Mouse (Mus musculus) kidney, postnatal 0 days (tissue): Measurements from ENCODE around the gene Pnma1. TPM values are rescaled to one million over a fixed set of nuclear protein-coding genes. Genes with fewer than 3 reads are reported as not detected.
A peak's percentile ranks its signal among the peaks of the same experiment; 100 is the strongest.

ENCODE experiments used
- ATAC-seq: fragments of 200-750 bp; cut with Nextera tagmentation; replicated peaks from 2 replicates; pipeline ENCODE4 v1.8.0; 2017; ENCODE audit warnings: low read depth, moderate number of reproducible peaks, moderate TSS enrichment, moderate library complexity; ENCODE audit not compliant: low FRiP score
- DNase-seq: peaks from one replicate; pipeline ENCODE4 v3.0.0-alpha.2; 2016; ENCODE audit warnings: low spot score
- H3K27ac ChIP-seq: fragments of 300-500 bp; sonication (generic); 2 replicates; pipeline ENCODE4 v1.5.1; 2014; ENCODE audit warnings: mild to moderate bottlenecking
- H3K27me3 ChIP-seq: fragments of 300-500 bp; sonication (generic); 2 replicates; pipeline ENCODE4 v1.6.1; 2014; ENCODE audit warnings: low read length, mixed read lengths; ENCODE audit not compliant: insufficient read depth
- H3K36me3 ChIP-seq: fragments of 300-500 bp; sonication (generic); 2 replicates; pipeline ENCODE4 v1.6.1; 2014; ENCODE audit warnings: low read length, mixed read lengths; ENCODE audit not compliant: insufficient read depth
- H3K4me1 ChIP-seq: fragments of 300-500 bp; sonication (generic); replicated peaks from 2 replicates; pipeline ENCODE4 v1.6.1; 2014; ENCODE audit warnings: antibody characterized with exemption, low read length, mixed read lengths; ENCODE audit not compliant: insufficient read depth
- H3K4me2 ChIP-seq: fragments of 300-500 bp; sonication (generic); 2 replicates; pipeline ENCODE4 v1.6.1; 2014; ENCODE audit warnings: mild to moderate bottlenecking, low read length, moderate library complexity, mixed read lengths
- H3K4me3 ChIP-seq: fragments of 300-500 bp; sonication (generic); replicated peaks from 2 replicates; pipeline ENCODE4 v1.5.1; 2014; ENCODE audit warnings: low read depth, low read length
- H3K9ac ChIP-seq: fragments of 300-500 bp; sonication (generic); 2 replicates; pipeline ENCODE4 v1.6.1; 2014; ENCODE audit warnings: low read depth, low read length
- H3K9me3 ChIP-seq: fragments of 300-500 bp; sonication (generic); replicated peaks from 2 replicates; pipeline ENCODE4 v1.6.1; 2016; ENCODE audit warnings: low read length, inconsistent platforms, mixed read lengths
- CTCF ChIP-seq: IDR thresholded peaks from 2 replicates; pipeline ENCODE4 v1.5.1; 2016; ENCODE audit warnings: antibody characterized with exemption, low read depth, mild to moderate bottlenecking, moderate library complexity
- WGBS: fragments of 180-500 bp; shearing (Covaris S2); extraction: QIAGEN DNeasy Blood & Tissue Kit; methylation state at CpG from one replicate; pipeline ENCODE4 v1.1.7; 2014; 5-methylcytosine and 5-hydroxymethylcytosine counted together
- polyA plus RNA-seq: library from polyadenylated mRNA; unstranded; fragments of >200 nt; fragmentation: Nextera tagmentation; extraction: Ambion mirVana; gene quantifications from 2 replicates; pipeline ENCODE4 v1.2.1, GENCODE M21; 2015

The Pnma1 gene
- polyA plus RNA-seq, 1 experiment from 2014 or later = 0.33 TPM

- H3K4me2 ChIP-seq = no peak overlapping the region
- DNase-seq (no peak), ATAC-seq (no peak)
- no peak for TF ChIP-seq CTCF
- no peak overlapping the region for H3K27ac ChIP-seq
- no peak overlapping the region for H3K9ac ChIP-seq
- H3K36me3 ChIP-seq = peaks cover 15% of the 10 kb centered on the region; the same call in 1 of the 2 replicates
- no peak overlapping the region for H3K4me3 ChIP-seq
- no peaks in the 10 kb centered on the region for H3K9me3 ChIP-seq
- H3K4me1 ChIP-seq = no peaks in the 10 kb centered on the region
- WGBS = 68% methylated on average over 4 of the region's 4 CpGs
- no peaks in the 10 kb centered on the region for H3K27me3 ChIP-seq
Observed at GRCm38 (mm10) chr12:84140135-84140534, 8.2 kb downstream of the Pnma1 start.

GRCm38 (mm10) chr12:84137131-84137530 is 11.2 kb downstream of the Pnma1 start:
- TF ChIP-seq CTCF = no peak
- WGBS = 94% methylated on average over 7 of the region's 7 CpGs
- no peak overlapping the region for H3K4me3 ChIP-seq
- H3K4me2 ChIP-seq = no peak overlapping the region
- no peaks in the 10 kb centered on the region for H3K9me3 ChIP-seq
- H3K36me3 ChIP-seq = peaks cover 16% of the 10 kb centered on the region; the same call in 1 of the 2 replicates
- H3K27me3 ChIP-seq = no peaks in the 10 kb centered on the region
- H3K27ac ChIP-seq = no peak overlapping the region
- DNase-seq = no peak
- no peaks in the 10 kb centered on the region for H3K4me1 ChIP-seq
- ATAC-seq = no peak
- no peak overlapping the region for H3K9ac ChIP-seq

GRCm38 (mm10) chr12:84132265-84132664 is 16.0 kb downstream of the Pnma1 start:
- 0 out of 2 replicates have a peak, but pooled peaks cover 16% of the 10 kb centered on the region for H3K36me3 ChIP-seq
- 69% methylated on average over 3 of the region's 3 CpGs for WGBS
- no peak overlapping the region for H3K4me3 ChIP-seq
- H3K9ac ChIP-seq = no peak overlapping the region
- no peak overlapping the region for H3K27ac ChIP-seq
- H3K9me3 ChIP-seq = no peaks in the 10 kb centered on the region
- TF ChIP-seq CTCF = peak; percentile 67
- H3K4me2 ChIP-seq = no peak overlapping the region
- no peaks in the 10 kb centered on the region for H3K27me3 ChIP-seq
- ATAC-seq (no peak), DNase-seq (peak; percentile 24)
- no peaks in the 10 kb centered on the region for H3K4me1 ChIP-seq

GRCm38 (mm10) chr12:84129931-84130330 is 18.4 kb downstream of the Pnma1 start:
- Histone ChIP-seq H3K4me2 (no peak overlapping the region), H3K9me3 (no peaks in the 10 kb centered on the region), H3K4me1 (no peaks in the 10 kb centered on the region), H3K4me3 (no peak overlapping the region), H3K27ac (no peak overlapping the region), H3K9ac (no peak overlapping the region), H3K27me3 (no peaks in the 10 kb centered on the region), H3K36me3 (0 out of 2 replicates have a peak, but pooled peaks cover 7% of the 10 kb centered on the region)
- no peak for TF ChIP-seq CTCF
- 92% methylated on average over 7 of the region's 8 CpGs for WGBS
- ATAC-seq (no peak), DNase-seq (no peak)

- DNase-seq = no peak
- 0 out of 2 replicates have a peak, but pooled peaks cover 7% of the 10 kb centered on the region for H3K36me3 ChIP-seq
- no peaks in the 10 kb centered on the region for H3K4me1 ChIP-seq
- H3K27me3 ChIP-seq = no peaks in the 10 kb centered on the region
- no peak overlapping the region for H3K4me3 ChIP-seq
- H3K9me3 ChIP-seq = no peaks in the 10 kb centered on the region
- no peak overlapping the region for H3K27ac ChIP-seq
- no peak for TF ChIP-seq CTCF
- ATAC-seq = no peak
- H3K4me2 ChIP-seq = no peak overlapping the region
- H3K9ac ChIP-seq = no peak overlapping the region
- WGBS = 88% methylated on average over 6 of the region's 6 CpGs
Observed at GRCm38 (mm10) chr12:84128576-84128975, 19.7 kb downstream of the Pnma1 start.

- Histone ChIP-seq H3K9me3 (no peaks in the 10 kb centered on the region), H3K36me3 (0 out of 2 replicates have a peak, but pooled peaks cover 4% of the 10 kb centered on the region), H3K27me3 (no peaks in the 10 kb centered on the region), H3K4me3 (no peak overlapping the region), H3K27ac (no peak overlapping the region), H3K4me1 (no peaks in the 10 kb centered on the region), H3K4me2 (no peak overlapping the region), H3K9ac (no peak overlapping the region)
- no peak for ATAC-seq
- DNase-seq = no peak
- WGBS = 83% methylated on average over 2 of the region's 2 CpGs
- TF ChIP-seq CTCF = no peak
Observed at GRCm38 (mm10) chr12:84126899-84127298, 21.4 kb downstream of the Pnma1 start.

GRCm38 (mm10) chr12:84125892-84126291 is 22.4 kb downstream of the Pnma1 start:
- H3K36me3 ChIP-seq = no peaks in the 10 kb centered on the region
- H3K4me3 ChIP-seq = no peak overlapping the region
- ATAC-seq (no peak), DNase-seq (no peak)
- TF ChIP-seq CTCF = no peak
- no peak overlapping the region for H3K9ac ChIP-seq
- H3K27me3 ChIP-seq = no peaks in the 10 kb centered on the region
- no peaks in the 10 kb centered on the region for H3K9me3 ChIP-seq
- 67% methylated on average over 12 of the region's 12 CpGs for WGBS
- no peaks in the 10 kb centered on the region for H3K4me1 ChIP-seq
- no peak overlapping the region for H3K4me2 ChIP-seq
- no peak overlapping the region for H3K27ac ChIP-seq
